Mouse (Mus musculus): Measurements from ENCODE around the gene Ece1. TPM values are rescaled to one million over a fixed set of nuclear protein-coding genes. Genes with fewer than 3 reads are reported as not detected.

The Ece1 gene
- 94.2 and 96.9 TPM in 2 replicates for polyA plus RNA-seq (2014; fragmentation: Nextera tagmentation; extraction: Ambion mirVana)

- 1% methylated on average over 37 of the region's 37 CpGs for WGBS
- peak within 1 kb of the TSS; percentile 85 for H3K9ac ChIP-seq (ENCODE audit: low read length)
These were observed at the start of gene Ece1 for GRCm38 (mm10) chr4:137862019-137862418. Ece1 (plus strand) TSS chr4:137862237.

GRCm38 (mm10) chr4:137812946-137813708 is 48.9 kb upstream of the Ece1 start:
- Histone ChIP-seq H3K27me3 (replicated peaks; ENCODE audit: control insufficient read depth, insufficient read depth, low read length) (no peaks in the 10 kb centered on the region), H3K9ac (ENCODE audit: low read length) (no peak overlapping the region), H3K36me3 (ENCODE audit: control insufficient read depth, insufficient read depth, low read length) (no peaks in the 10 kb centered on the region), H3K4me3 (ENCODE audit: low read depth, low read length) (no peak overlapping the region), H3K4me1 (replicated peaks; ENCODE audit: control insufficient read depth, insufficient read depth, low read length) (no peaks in the 10 kb centered on the region), H3K9me3 (ENCODE audit: control insufficient read depth, low read length) (no peaks in the 10 kb centered on the region), H3K4me2 (ENCODE audit: low read length) (no peak overlapping the region), H3K27ac (ENCODE audit: low read depth) (no peak overlapping the region)
- ATAC-seq (replicated peaks; ENCODE audit: low FRiP score, low TSS enrichment, low read depth) (no peak), DNase-seq (ENCODE audit: low spot score) (no peak)
- WGBS, result 65% methylated on average over 13 of the region's 13 CpGs

More at GRCm38 (mm10) chr4:137862019-137862418, at the start of gene Ece1:
- Histone ChIP-seq H3K4me3 (ENCODE audit: low read depth, low read length) (peak within 1 kb of the TSS; percentile 84), H3K9me3 (ENCODE audit: control insufficient read depth, low read length) (no peaks in the 10 kb centered on the region), H3K27me3 (replicated peaks; ENCODE audit: control insufficient read depth, insufficient read depth, low read length) (no peaks in the 10 kb centered on the region), H3K36me3 (ENCODE audit: control insufficient read depth, insufficient read depth, low read length) (no peaks in the 10 kb centered on the region), H3K4me2 (ENCODE audit: low read length) (peak within 1 kb of the TSS; percentile 64), H3K4me1 (replicated peaks; ENCODE audit: control insufficient read depth, insufficient read depth, low read length) (peaks cover 40% of the 10 kb centered on the region), H3K27ac (ENCODE audit: low read depth) (peak within 1 kb of the TSS; percentile 79)
- DNase-seq (ENCODE audit: low spot score) (no peak), ATAC-seq (replicated peaks; ENCODE audit: low FRiP score, low TSS enrichment, low read depth) (peak; percentile 91)

- 80% methylated on average over 7 of the region's 7 CpGs for WGBS
- H3K4me1 ChIP-seq (replicated peaks; ENCODE audit: control insufficient read depth, insufficient read depth, low read length), result no peaks in the 10 kb centered on the region
These were observed 47.9 kb upstream of the Ece1 start for GRCm38 (mm10) chr4:137814140-137814539.

GRCm38 (mm10) chr4:137815473-137815872 is 46.6 kb upstream of the Ece1 start:
- no peaks in the 10 kb centered on the region for H3K9me3 ChIP-seq (ENCODE audit: control insufficient read depth, low read length)
- ATAC-seq (replicated peaks; ENCODE audit: low FRiP score, low TSS enrichment, low read depth), result no peak

More at GRCm38 (mm10) chr4:137814140-137814539, 47.9 kb upstream of the Ece1 start:
- no peak overlapping the region for H3K27ac ChIP-seq (ENCODE audit: low read depth)
- DNase-seq (ENCODE audit: low spot score), result no peak
- H3K36me3 ChIP-seq (ENCODE audit: control insufficient read depth, insufficient read depth, low read length), result no peaks in the 10 kb centered on the region
- H3K9ac ChIP-seq (ENCODE audit: low read length), result no peak overlapping the region
- no peaks in the 10 kb centered on the region for H3K27me3 ChIP-seq (replicated peaks; ENCODE audit: control insufficient read depth, insufficient read depth, low read length)
- ATAC-seq (replicated peaks; ENCODE audit: low FRiP score, low TSS enrichment, low read depth), result no peak
- H3K4me2 ChIP-seq (ENCODE audit: low read length), result no peak overlapping the region
- no peak overlapping the region for H3K4me3 ChIP-seq (ENCODE audit: low read depth, low read length)
- H3K9me3 ChIP-seq (ENCODE audit: control insufficient read depth, low read length), result no peaks in the 10 kb centered on the region

GRCm38 (mm10) chr4:137816216-137816615 is 45.8 kb upstream of the Ece1 start:
- ATAC-seq (replicated peaks; ENCODE audit: low FRiP score, low TSS enrichment, low read depth) (no peak), DNase-seq (ENCODE audit: low spot score) (no peak)
- H3K4me3 ChIP-seq (ENCODE audit: low read depth, low read length), result no peak overlapping the region
- no peaks in the 10 kb centered on the region for H3K4me1 ChIP-seq (replicated peaks; ENCODE audit: control insufficient read depth, insufficient read depth, low read length)
- H3K9ac ChIP-seq (ENCODE audit: low read length), result no peak overlapping the region
- WGBS, result 77% methylated on average over 7 of the region's 7 CpGs
- no peaks in the 10 kb centered on the region for H3K9me3 ChIP-seq (ENCODE audit: control insufficient read depth, low read length)
- H3K27ac ChIP-seq (ENCODE audit: low read depth), result no peak overlapping the region
- no peaks in the 10 kb centered on the region for H3K36me3 ChIP-seq (ENCODE audit: control insufficient read depth, insufficient read depth, low read length)
- H3K4me2 ChIP-seq (ENCODE audit: low read length), result no peak overlapping the region
- no peaks in the 10 kb centered on the region for H3K27me3 ChIP-seq (replicated peaks; ENCODE audit: control insufficient read depth, insufficient read depth, low read length)

More at GRCm38 (mm10) chr4:137815473-137815872, 46.6 kb upstream of the Ece1 start:
- Histone ChIP-seq H3K27ac (ENCODE audit: low read depth) (no peak overlapping the region), H3K4me2 (ENCODE audit: low read length) (no peak overlapping the region), H3K4me3 (ENCODE audit: low read depth, low read length) (no peak overlapping the region), H3K4me1 (replicated peaks; ENCODE audit: control insufficient read depth, insufficient read depth, low read length) (no peaks in the 10 kb centered on the region), H3K27me3 (replicated peaks; ENCODE audit: control insufficient read depth, insufficient read depth, low read length) (no peaks in the 10 kb centered on the region), H3K36me3 (ENCODE audit: control insufficient read depth, insufficient read depth, low read length) (no peaks in the 10 kb centered on the region), H3K9ac (ENCODE audit: low read length) (no peak overlapping the region)
- DNase-seq (ENCODE audit: low spot score), result no peak
- 64% methylated on average over 3 of the region's 3 CpGs for WGBS

- Histone ChIP-seq H3K4me2 (ENCODE audit: low read length) (no peak overlapping the region), H3K4me1 (replicated peaks; ENCODE audit: control insufficient read depth, insufficient read depth, low read length) (no peaks in the 10 kb centered on the region), H3K36me3 (ENCODE audit: control insufficient read depth, insufficient read depth, low read length) (no peaks in the 10 kb centered on the region), H3K27ac (ENCODE audit: low read depth) (no peak overlapping the region), H3K9me3 (ENCODE audit: control insufficient read depth, low read length) (no peaks in the 10 kb centered on the region), H3K27me3 (replicated peaks; ENCODE audit: control insufficient read depth, insufficient read depth, low read length) (no peaks in the 10 kb centered on the region), H3K9ac (ENCODE audit: low read length) (no peak overlapping the region), H3K4me3 (ENCODE audit: low read depth, low read length) (no peak overlapping the region)
- ATAC-seq (replicated peaks; ENCODE audit: low FRiP score, low TSS enrichment, low read depth) (no peak), DNase-seq (ENCODE audit: low spot score) (no peak)
- WGBS, result 81% methylated on average over 3 of the region's 3 CpGs
These were observed 43.7 kb upstream of the Ece1 start for GRCm38 (mm10) chr4:137818341-137818740.

GRCm38 (mm10) chr4:137819487-137819886 is 42.5 kb upstream of the Ece1 start:
- no peak overlapping the region for H3K9ac ChIP-seq (ENCODE audit: low read length)
- no peaks in the 10 kb centered on the region for H3K27me3 ChIP-seq (replicated peaks; ENCODE audit: control insufficient read depth, insufficient read depth, low read length)
- no peaks in the 10 kb centered on the region for H3K36me3 ChIP-seq (ENCODE audit: control insufficient read depth, insufficient read depth, low read length)
- no peak overlapping the region for H3K4me3 ChIP-seq (ENCODE audit: low read depth, low read length)
- ATAC-seq (replicated peaks; ENCODE audit: low FRiP score, low TSS enrichment, low read depth) (no peak), DNase-seq (ENCODE audit: low spot score) (no peak)
- no peak overlapping the region for H3K27ac ChIP-seq (ENCODE audit: low read depth)
- no peaks in the 10 kb centered on the region for H3K9me3 ChIP-seq (ENCODE audit: control insufficient read depth, low read length)
- WGBS, result 91% methylated on average over 2 of the region's 2 CpGs
- no peaks in the 10 kb centered on the region for H3K4me1 ChIP-seq (replicated peaks; ENCODE audit: control insufficient read depth, insufficient read depth, low read length)
- no peak overlapping the region for H3K4me2 ChIP-seq (ENCODE audit: low read length)

- WGBS, result 44% methylated on average over 3 of the region's 3 CpGs
- no peak overlapping the region for H3K9ac ChIP-seq (ENCODE audit: low read length)
- H3K4me3 ChIP-seq (ENCODE audit: low read depth, low read length), result no peak overlapping the region
- no peaks in the 10 kb centered on the region for H3K36me3 ChIP-seq (ENCODE audit: control insufficient read depth, insufficient read depth, low read length)
- DNase-seq (ENCODE audit: low spot score) (no peak), ATAC-seq (replicated peaks; ENCODE audit: low FRiP score, low TSS enrichment, low read depth) (no peak)
- no peak overlapping the region for H3K4me2 ChIP-seq (ENCODE audit: low read length)
- no peaks in the 10 kb centered on the region for H3K27me3 ChIP-seq (replicated peaks; ENCODE audit: control insufficient read depth, insufficient read depth, low read length)
- H3K4me1 ChIP-seq (replicated peaks; ENCODE audit: control insufficient read depth, insufficient read depth, low read length), result no peaks in the 10 kb centered on the region
- H3K27ac ChIP-seq (ENCODE audit: low read depth), result no peak overlapping the region
- H3K9me3 ChIP-seq (ENCODE audit: control insufficient read depth, low read length), result no peaks in the 10 kb centered on the region
These were observed 41.3 kb upstream of the Ece1 start for GRCm38 (mm10) chr4:137820721-137821120.

- WGBS, result 93% methylated on average over 5 of the region's 5 CpGs
These were observed 39.5 kb upstream of the Ece1 start for GRCm38 (mm10) chr4:137822537-137822936.

More at GRCm38 (mm10) chr4:137822537-137822936, 39.5 kb upstream of the Ece1 start:
- DNase-seq (ENCODE audit: low spot score) (no peak), ATAC-seq (replicated peaks; ENCODE audit: low FRiP score, low TSS enrichment, low read depth) (no peak)
- Histone ChIP-seq H3K4me3 (ENCODE audit: low read depth, low read length) (no peak overlapping the region), H3K4me2 (ENCODE audit: low read length) (no peak overlapping the region), H3K36me3 (ENCODE audit: control insufficient read depth, insufficient read depth, low read length) (no peaks in the 10 kb centered on the region), H3K9ac (ENCODE audit: low read length) (no peak overlapping the region), H3K4me1 (replicated peaks; ENCODE audit: control insufficient read depth, insufficient read depth, low read length) (no peaks in the 10 kb centered on the region), H3K27ac (ENCODE audit: low read depth) (no peak overlapping the region), H3K27me3 (replicated peaks; ENCODE audit: control insufficient read depth, insufficient read depth, low read length) (no peaks in the 10 kb centered on the region), H3K9me3 (ENCODE audit: control insufficient read depth, low read length) (no peaks in the 10 kb centered on the region)
